Mouse (Mus musculus) large intestine, adult 2 months (tissue): ENCODE results near the gene Hfm1. TPM values are rescaled to one million over a fixed set of nuclear protein-coding genes. Genes with fewer than 3 reads are reported as not detected.

Experiments
- DNase-seq: peaks from one replicate; pipeline ENCODE4 v3.0.0-alpha.2; 2012; ENCODE audit warnings: low read depth, low spot score
- WGBS: fragments of 180-500 bp; shearing (Covaris S2); methylation state at CpG from one replicate; pipeline ENCODE4 v1.1.7; 2018; 5-methylcytosine and 5-hydroxymethylcytosine counted together
- polyA plus RNA-seq: library from polyadenylated mRNA; depleted of rRNA; stranded (reverse); fragments of >200 nt; gene quantifications from 2 replicates; pipeline ENCODE4 v1.2.3, GENCODE M21; 2012; rRNA removed

Gene Hfm1
- polyA plus RNA-seq, 1 experiment, result not detected

DNA sequence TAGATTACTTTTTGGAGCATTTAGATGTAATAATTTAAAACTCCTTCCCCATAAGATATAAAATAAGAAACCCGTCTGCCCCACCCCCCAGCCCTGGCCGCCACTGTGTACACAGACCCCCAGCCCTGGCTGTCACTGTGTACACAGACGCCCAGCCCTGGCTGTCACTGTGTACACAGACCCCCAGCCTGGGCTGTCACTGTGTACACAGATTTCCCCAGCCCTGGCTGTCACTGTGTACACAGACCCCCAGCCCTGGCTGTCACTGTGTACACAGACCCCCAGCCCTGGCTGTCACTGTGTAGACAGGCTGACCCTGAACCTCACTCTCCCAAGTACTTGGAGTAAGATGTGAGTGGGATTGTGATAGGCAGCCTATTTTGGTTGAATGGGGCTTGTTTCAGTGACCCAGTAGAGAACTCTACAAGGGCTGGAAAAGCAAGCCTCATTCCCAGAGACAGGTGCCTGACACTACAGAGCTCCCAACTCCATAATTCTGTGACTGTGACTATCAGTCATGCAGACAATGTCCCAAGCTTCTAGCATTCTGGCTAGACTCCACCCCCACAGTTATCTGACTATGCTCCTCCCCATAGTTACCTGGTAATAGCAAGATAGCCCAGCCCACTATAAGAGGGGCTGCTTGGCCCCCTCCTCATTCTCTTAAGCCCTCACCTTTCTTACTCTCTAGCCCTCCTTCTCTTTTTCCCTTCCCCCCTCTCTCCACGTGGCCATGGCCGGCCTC lies 135.5 kb downstream of the Hfm1 start:
- WGBS, result 11% methylated on average over 5 of the region's 5 CpGs
- DNase-seq, result no peak

Other genes starting within 250 kb of the Hfm1 start
- gene Zfp644, start 229.0 kb downstream of the Hfm1 start, polyA plus RNA-seq, result 3.7 and 9.2 TPM in 2 replicates
- gene Cdc7, start 38.0 kb upstream of the Hfm1 start, polyA plus RNA-seq, result 5.6 and 7.2 TPM in 2 replicates